Mouse (Mus musculus): ENCODE measurements around the gene Nlrp4a. TPM values are rescaled to one million over a fixed set of nuclear protein-coding genes. Genes with fewer than 3 reads are reported as not detected.
"Not testable (repeated sequence)": the region's sequence is repeated elsewhere in the genome, so short reads cannot be mapped to it uniquely, and the experiment has no call there.

Nlrp4a gene
- polyA plus RNA-seq (2014; fragmentation: Nextera tagmentation; extraction: Ambion mirVana), result not detected in 2 replicates

DNA sequence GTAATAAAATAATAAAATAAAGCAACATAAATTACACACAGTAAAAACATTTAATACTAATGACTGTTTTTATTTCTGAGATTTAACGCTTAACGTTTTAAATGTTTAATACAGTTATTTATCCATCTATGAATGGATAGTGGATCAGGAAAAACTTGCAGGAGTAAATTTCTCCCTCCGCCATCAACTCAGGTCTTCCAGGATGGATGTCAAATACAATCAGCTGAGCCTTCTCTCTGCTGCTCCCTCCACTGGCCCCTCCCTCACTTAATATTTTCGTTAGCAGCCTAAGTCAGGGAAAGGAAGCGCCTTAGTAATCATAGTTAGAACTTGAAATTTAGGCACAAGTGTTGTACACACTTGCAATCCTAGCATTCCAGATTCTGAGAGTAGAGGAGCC, at the start of gene Nlrp4a:
Gene Nlrp4a (plus strand): TSS at position 301 of the 400 bp plus-strand sequence.
- H3K27me3 ChIP-seq (ENCODE audit: control insufficient read depth, insufficient read depth, low read length), result no peaks in the 10 kb centered on the region
- no peak within 1 kb of the TSS for H3K27ac ChIP-seq (replicated peaks in 1 of 2; ENCODE audit: control insufficient read depth in 1 of 2, insufficient read depth in 1 of 2, low read depth in 2 of 2, low read length in 2 of 2)
- H3K4me1 ChIP-seq (ENCODE audit: control insufficient read depth in 2 of 2, insufficient read depth in 2 of 2, low read length in 2 of 2), result no peaks in the 10 kb centered on the region
- no peak within 1 kb of the TSS for H3K9ac ChIP-seq (ENCODE audit: low read length)
- WGBS, result 82% methylated on average over 5 of the region's 5 CpGs
- no peak for ATAC-seq (ENCODE audit: insufficient number of reproducible peaks, insufficient read depth, low FRiP score, low read depth)
- H3K9me3 ChIP-seq (ENCODE audit: control insufficient read depth, low read length), result peaks cover 5% of the 10 kb centered on the region; the same call in 1 of the 2 replicates
- no peak within 1 kb of the TSS for H3K4me2 ChIP-seq (ENCODE audit: low read length)
- H3K36me3 ChIP-seq (ENCODE audit: control insufficient read depth, insufficient read depth, low read length), result no peaks in the 10 kb centered on the region
- H3K4me3 ChIP-seq (ENCODE audit: control insufficient read depth in 1 of 2, insufficient read depth in 1 of 2, low read depth in 1 of 2, low read length in 2 of 2), result no peak within 1 kb of the TSS

DNA sequence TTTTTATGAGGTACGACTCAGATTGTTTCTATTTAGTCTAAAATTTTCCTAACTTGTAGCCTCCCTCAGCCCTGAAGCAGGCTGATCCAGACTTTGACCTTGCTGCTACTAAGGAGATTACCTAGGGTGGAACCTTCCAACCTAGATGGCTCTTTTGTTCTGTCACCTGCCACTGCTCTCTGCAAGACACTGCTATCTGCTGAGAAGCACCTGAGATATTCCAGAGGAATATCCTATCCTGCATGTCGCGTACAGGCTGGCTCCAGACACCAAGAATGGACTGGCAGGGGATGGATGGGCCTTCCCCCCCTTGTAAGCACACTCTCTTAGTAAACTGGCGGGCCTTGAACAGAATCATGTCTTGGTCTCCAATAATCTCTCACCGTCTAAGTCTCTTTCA, 48.2 kb upstream of the Nlrp4a start:
- WGBS, result 73% methylated on average over 5 of the region's 5 CpGs
- H3K27ac ChIP-seq (replicated peaks in 1 of 2; ENCODE audit: control insufficient read depth in 1 of 2, insufficient read depth in 1 of 2, low read depth in 2 of 2, low read length in 2 of 2); H3K4me1 ChIP-seq (ENCODE audit: control insufficient read depth in 2 of 2, insufficient read depth in 2 of 2, low read length in 2 of 2); H3K9me3 ChIP-seq (ENCODE audit: control insufficient read depth, low read length); ATAC-seq (ENCODE audit: insufficient number of reproducible peaks, insufficient read depth, low FRiP score, low read depth); H3K4me3 ChIP-seq (ENCODE audit: control insufficient read depth in 1 of 2, insufficient read depth in 1 of 2, low read depth in 1 of 2, low read length in 2 of 2); H3K27me3 ChIP-seq (ENCODE audit: control insufficient read depth, insufficient read depth, low read length); H3K36me3 ChIP-seq (ENCODE audit: control insufficient read depth, insufficient read depth, low read length); H3K9ac ChIP-seq (ENCODE audit: low read length); H3K4me2 ChIP-seq (ENCODE audit: low read length): not testable (repeated sequence)

DNA sequence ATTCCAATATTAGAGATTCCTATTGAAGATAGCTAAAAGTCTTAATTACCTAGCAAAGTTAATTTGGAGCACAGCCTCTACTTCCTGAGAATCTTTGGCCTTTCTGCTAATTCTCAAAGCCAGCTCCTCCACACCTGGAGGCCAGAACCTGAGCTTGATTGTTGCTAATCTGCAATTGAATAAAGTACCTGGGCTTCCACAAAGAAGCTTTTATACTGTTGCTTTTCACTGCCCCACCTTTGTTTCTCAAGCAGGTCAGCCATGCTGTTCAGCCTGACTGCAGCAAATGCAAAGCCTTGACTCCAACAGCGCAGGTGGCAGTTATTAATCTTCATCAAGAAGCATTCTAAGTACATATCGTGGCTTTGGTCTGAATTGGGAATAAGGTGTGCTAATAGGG, 43.8 kb upstream of the Nlrp4a start:
- ATAC-seq (ENCODE audit: insufficient number of reproducible peaks, insufficient read depth, low FRiP score, low read depth); H3K36me3 ChIP-seq (ENCODE audit: control insufficient read depth, insufficient read depth, low read length); H3K4me2 ChIP-seq (ENCODE audit: low read length); H3K4me1 ChIP-seq (ENCODE audit: control insufficient read depth in 2 of 2, insufficient read depth in 2 of 2, low read length in 2 of 2); H3K27ac ChIP-seq (replicated peaks in 1 of 2; ENCODE audit: control insufficient read depth in 1 of 2, insufficient read depth in 1 of 2, low read depth in 2 of 2, low read length in 2 of 2); H3K9me3 ChIP-seq (ENCODE audit: control insufficient read depth, low read length); H3K4me3 ChIP-seq (ENCODE audit: control insufficient read depth in 1 of 2, insufficient read depth in 1 of 2, low read depth in 1 of 2, low read length in 2 of 2); H3K27me3 ChIP-seq (ENCODE audit: control insufficient read depth, insufficient read depth, low read length); H3K9ac ChIP-seq (ENCODE audit: low read length): not testable (repeated sequence)
- 61% methylated on average over 2 of the region's 2 CpGs for WGBS

DNA sequence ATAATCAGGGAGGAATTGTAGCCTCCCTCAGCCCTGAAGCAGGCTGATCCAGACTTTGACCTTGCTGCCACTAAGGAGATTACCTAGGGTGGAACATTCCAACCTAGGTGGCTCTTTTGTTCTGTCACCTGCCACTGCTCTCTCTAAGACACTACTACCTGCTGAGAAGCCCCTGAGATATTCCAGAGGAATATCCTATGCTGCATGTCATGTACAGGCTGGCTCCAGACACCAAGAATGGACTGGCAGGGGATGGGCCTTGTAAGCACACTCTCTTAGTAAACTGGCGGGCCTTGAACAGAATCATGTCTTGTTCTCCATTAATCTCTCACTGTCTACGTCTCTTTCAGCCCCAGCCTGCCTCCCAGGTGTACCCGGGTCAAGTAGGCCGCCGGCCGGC, 43.1 kb upstream of the Nlrp4a start:
- H3K9ac ChIP-seq (ENCODE audit: low read length); ATAC-seq (ENCODE audit: insufficient number of reproducible peaks, insufficient read depth, low FRiP score, low read depth); H3K4me2 ChIP-seq (ENCODE audit: low read length); H3K27ac ChIP-seq (replicated peaks in 1 of 2; ENCODE audit: control insufficient read depth in 1 of 2, insufficient read depth in 1 of 2, low read depth in 2 of 2, low read length in 2 of 2); H3K9me3 ChIP-seq (ENCODE audit: control insufficient read depth, low read length); H3K36me3 ChIP-seq (ENCODE audit: control insufficient read depth, insufficient read depth, low read length); H3K4me3 ChIP-seq (ENCODE audit: control insufficient read depth in 1 of 2, insufficient read depth in 1 of 2, low read depth in 1 of 2, low read length in 2 of 2); H3K4me1 ChIP-seq (ENCODE audit: control insufficient read depth in 2 of 2, insufficient read depth in 2 of 2, low read length in 2 of 2); H3K27me3 ChIP-seq (ENCODE audit: control insufficient read depth, insufficient read depth, low read length): not testable (repeated sequence)
- WGBS, result 81% methylated on average over 6 of the region's 6 CpGs

DNA sequence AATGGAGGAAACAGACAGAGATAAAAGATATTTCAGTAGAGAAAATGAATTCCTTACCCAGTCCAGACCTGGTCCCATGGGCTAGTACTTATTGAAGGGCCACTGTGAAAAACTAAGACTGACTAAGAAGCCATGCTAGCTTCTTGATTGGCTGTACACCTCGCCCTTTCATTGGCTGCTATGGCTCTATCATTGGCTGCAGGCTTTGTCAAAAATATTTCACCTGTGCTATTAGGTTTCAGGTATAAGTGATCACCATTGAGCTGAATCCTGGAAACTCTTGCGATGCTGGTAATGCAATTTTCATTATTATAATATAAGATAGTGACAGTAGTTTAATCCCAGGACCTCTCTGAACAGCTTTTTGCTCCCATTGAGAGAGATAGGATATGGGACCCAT, 31.3 kb upstream of the Nlrp4a start, which contains the start of gene Nlrp9c:
Gene Nlrp9c (minus strand): TSS at position 101 of the 400 bp plus-strand sequence.
- H3K27ac ChIP-seq (replicated peaks in 1 of 2; ENCODE audit: control insufficient read depth in 1 of 2, insufficient read depth in 1 of 2, low read depth in 2 of 2, low read length in 2 of 2); H3K4me2 ChIP-seq (ENCODE audit: low read length); H3K9ac ChIP-seq (ENCODE audit: low read length); H3K9me3 ChIP-seq (ENCODE audit: control insufficient read depth, low read length); H3K27me3 ChIP-seq (ENCODE audit: control insufficient read depth, insufficient read depth, low read length); H3K4me1 ChIP-seq (ENCODE audit: control insufficient read depth in 2 of 2, insufficient read depth in 2 of 2, low read length in 2 of 2); H3K36me3 ChIP-seq (ENCODE audit: control insufficient read depth, insufficient read depth, low read length); ATAC-seq (ENCODE audit: insufficient number of reproducible peaks, insufficient read depth, low FRiP score, low read depth); H3K4me3 ChIP-seq (ENCODE audit: control insufficient read depth in 1 of 2, insufficient read depth in 1 of 2, low read depth in 1 of 2, low read length in 2 of 2): not testable (repeated sequence)
- 54% methylated on average over 2 of the region's 2 CpGs for WGBS

DNA sequence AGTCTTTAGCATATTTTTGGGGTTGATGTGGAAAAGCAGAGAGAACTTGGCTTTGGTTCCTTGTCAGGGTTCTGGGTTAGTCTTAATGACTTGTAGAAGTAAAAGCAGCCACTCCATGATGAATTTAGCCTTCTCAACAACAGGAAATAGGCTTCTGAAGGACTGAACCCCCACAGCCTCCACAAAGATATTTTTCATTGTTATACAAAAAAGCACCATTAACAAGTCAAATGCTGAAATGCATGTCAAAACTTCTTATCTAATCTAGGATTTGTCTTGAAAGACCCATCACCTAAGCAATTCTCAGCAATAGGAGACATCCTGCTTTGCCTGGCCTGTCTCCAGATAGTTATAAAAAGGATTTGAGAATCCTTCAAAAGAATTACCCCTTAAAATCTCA, 41.8 kb downstream of the Nlrp4a start:
- H3K27me3 ChIP-seq (ENCODE audit: control insufficient read depth, insufficient read depth, low read length), result no peaks in the 10 kb centered on the region
- no peaks in the 10 kb centered on the region for H3K4me1 ChIP-seq (ENCODE audit: control insufficient read depth in 2 of 2, insufficient read depth in 2 of 2, low read length in 2 of 2)
- no peak overlapping the region for H3K9ac ChIP-seq (ENCODE audit: low read length)
- H3K9me3 ChIP-seq (ENCODE audit: control insufficient read depth, low read length), result peaks cover 11% of the 10 kb centered on the region
- no peak overlapping the region for H3K27ac ChIP-seq (replicated peaks in 1 of 2; ENCODE audit: control insufficient read depth in 1 of 2, insufficient read depth in 1 of 2, low read depth in 2 of 2, low read length in 2 of 2)
- H3K4me3 ChIP-seq (ENCODE audit: control insufficient read depth in 1 of 2, insufficient read depth in 1 of 2, low read depth in 1 of 2, low read length in 2 of 2), result no peak overlapping the region
- H3K36me3 ChIP-seq (ENCODE audit: control insufficient read depth, insufficient read depth, low read length), result no peaks in the 10 kb centered on the region
- H3K4me2 ChIP-seq (ENCODE audit: low read length), result no peak overlapping the region
- no peak for ATAC-seq (ENCODE audit: insufficient number of reproducible peaks, insufficient read depth, low FRiP score, low read depth)

DNA sequence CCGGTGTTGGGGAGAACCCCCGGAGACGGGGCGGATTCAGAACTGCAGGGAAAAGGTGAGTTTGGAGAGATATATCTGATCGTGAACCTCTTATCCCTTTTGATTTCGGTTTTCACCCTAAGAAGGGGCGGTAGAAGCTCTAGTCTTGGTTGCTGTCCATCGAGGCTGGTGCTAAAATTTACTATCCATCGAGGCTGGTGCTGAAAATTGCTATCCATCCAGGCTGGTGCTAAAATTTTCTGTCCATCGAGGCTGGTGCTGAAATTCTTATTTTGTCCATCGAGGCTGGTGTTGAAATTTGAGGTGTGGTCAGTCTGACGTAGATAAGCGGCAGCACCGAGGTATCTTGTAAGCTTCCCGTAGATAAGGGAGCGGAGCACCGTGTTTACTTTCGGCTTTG, 54.6 kb downstream of the Nlrp4a start:
- ATAC-seq (ENCODE audit: insufficient number of reproducible peaks, insufficient read depth, low FRiP score, low read depth); H3K27ac ChIP-seq (replicated peaks in 1 of 2; ENCODE audit: control insufficient read depth in 1 of 2, insufficient read depth in 1 of 2, low read depth in 2 of 2, low read length in 2 of 2); H3K4me3 ChIP-seq (ENCODE audit: control insufficient read depth in 1 of 2, insufficient read depth in 1 of 2, low read depth in 1 of 2, low read length in 2 of 2); H3K36me3 ChIP-seq (ENCODE audit: control insufficient read depth, insufficient read depth, low read length); H3K9ac ChIP-seq (ENCODE audit: low read length); H3K4me2 ChIP-seq (ENCODE audit: low read length); H3K9me3 ChIP-seq (ENCODE audit: control insufficient read depth, low read length); H3K4me1 ChIP-seq (ENCODE audit: control insufficient read depth in 2 of 2, insufficient read depth in 2 of 2, low read length in 2 of 2); H3K27me3 ChIP-seq (ENCODE audit: control insufficient read depth, insufficient read depth, low read length): not testable (repeated sequence)
- WGBS, result 75% methylated on average over 18 of the region's 18 CpGs
